Mouse (Mus musculus): ENCODE data around the gene Kcnj11. TPM values are rescaled to one million over a fixed set of nuclear protein-coding genes. Genes with fewer than 3 reads are reported as not detected.

Kcnj11 gene
- total and polyA plus RNA-seq, 3 experiments: 111 to 182 (median 123) TPM

GRCm38 (mm10) chr7:46103075-46103591, 2.6 kb upstream of the Kcnj11 start:
- no peak overlapping the region for H3K4me3 ChIP-seq
- TF ChIP-seq EP300 (IDR thresholded peaks at IDR 0.05; ENCODE audit: insufficient read depth, low read depth, low read length): no peak
- TF ChIP-seq POLR2A (IDR thresholded peaks at IDR 0.05; ENCODE audit: insufficient read depth, low read depth, low read length): no peak
- no peak for TF ChIP-seq CTCF (IDR thresholded peaks at IDR 0.05)
- no peaks in the 10 kb centered on the region for H3K79me2 ChIP-seq (replicated peaks; ENCODE audit: control insufficient read depth, insufficient read depth, low read length)
- no peak overlapping the region for H3K27ac ChIP-seq
- H3K27me3 ChIP-seq (ENCODE audit: control insufficient read depth, insufficient read depth, low read length): no peaks in the 10 kb centered on the region
- WGBS: 61% methylated on average over 8 of the region's 8 CpGs
- peaks cover 5% of the 10 kb centered on the region; the same call in 1 of the 2 replicates for H3K4me1 ChIP-seq (ENCODE audit: control insufficient read depth, insufficient read depth, low read length)
- H3K36me3 ChIP-seq (ENCODE audit: control insufficient read depth, insufficient read depth, low read length): no peaks in the 10 kb centered on the region
- no peak overlapping the region for H3K9ac ChIP-seq (ENCODE audit: low read depth, low read length)
- intact Hi-C loops (cut with DNase I): no loop called here
- no peak for DNase-seq

GRCm38 (mm10) chr7:46099682-46100081, 882 bp downstream of the Kcnj11 start:
- no peaks in the 10 kb centered on the region for H3K27me3 ChIP-seq (ENCODE audit: control insufficient read depth, insufficient read depth, low read length)
- H3K36me3 ChIP-seq (ENCODE audit: control insufficient read depth, insufficient read depth, low read length): no peaks in the 10 kb centered on the region
- H3K9ac ChIP-seq (ENCODE audit: low read depth, low read length): peak overlapping the region; percentile 85
- H3K27ac ChIP-seq: peak overlapping the region; percentile 93
- peaks cover 5% of the 10 kb centered on the region; the same call in 1 of the 2 replicates for H3K4me1 ChIP-seq (ENCODE audit: control insufficient read depth, insufficient read depth, low read length)
- DNase-seq: peak in 1 of 2 experiments; percentile 49
- H3K79me2 ChIP-seq (replicated peaks; ENCODE audit: control insufficient read depth, insufficient read depth, low read length): no peaks in the 10 kb centered on the region
- intact Hi-C loops (cut with DNase I): loop anchor here (5.0 kb wide), 2 partner anchors 33 to 508 kb away; no protein-coding TSS in a partner anchor
- peak overlapping the region; percentile 40 for H3K4me3 ChIP-seq
- WGBS: 40% methylated on average over 13 of the region's 13 CpGs
- TF ChIP-seq POLR2A (IDR thresholded peaks at IDR 0.05; ENCODE audit: insufficient read depth, low read depth, low read length) (no peak), EP300 (IDR thresholded peaks at IDR 0.05; ENCODE audit: insufficient read depth, low read depth, low read length) (no peak), CTCF (IDR thresholded peaks at IDR 0.05) (no peak)

GRCm38 (mm10) chr7:46098919-46099286, 1.7 kb downstream of the Kcnj11 start:
- WGBS: 60% methylated on average over 19 of the region's 19 CpGs
- Histone ChIP-seq H3K9ac (ENCODE audit: low read depth, low read length) (peak overlapping the region; percentile 85), H3K27ac (peak overlapping the region; percentile 93), H3K79me2 (replicated peaks; ENCODE audit: control insufficient read depth, insufficient read depth, low read length) (no peaks in the 10 kb centered on the region), H3K4me1 (ENCODE audit: control insufficient read depth, insufficient read depth, low read length) (peaks cover 3% of the 10 kb centered on the region; the same call in 1 of the 2 replicates), H3K4me3 (peak overlapping the region; percentile 40), H3K27me3 (ENCODE audit: control insufficient read depth, insufficient read depth, low read length) (no peaks in the 10 kb centered on the region), H3K36me3 (ENCODE audit: control insufficient read depth, insufficient read depth, low read length) (no peaks in the 10 kb centered on the region)
- TF ChIP-seq EP300 (IDR thresholded peaks at IDR 0.05; ENCODE audit: insufficient read depth, low read depth, low read length): no peak
- TF ChIP-seq CTCF (IDR thresholded peaks at IDR 0.05): no peak
- TF ChIP-seq POLR2A (IDR thresholded peaks at IDR 0.05; ENCODE audit: insufficient read depth, low read depth, low read length): no peak
- no peak for DNase-seq
- intact Hi-C loops (cut with DNase I): loop anchor here (5.0 kb wide), 2 partner anchors 33 to 508 kb away; no protein-coding TSS in a partner anchor

GRCm38 (mm10) chr7:46098221-46098918, 2.2 kb downstream of the Kcnj11 start:
- Histone ChIP-seq H3K27ac (peak overlapping the region; percentile 93), H3K9ac (ENCODE audit: low read depth, low read length) (peak overlapping the region; percentile 86), H3K79me2 (replicated peaks; ENCODE audit: control insufficient read depth, insufficient read depth, low read length) (no peaks in the 10 kb centered on the region), H3K4me1 (ENCODE audit: control insufficient read depth, insufficient read depth, low read length) (peaks cover under 1% of the 10 kb centered on the region; the same call in 1 of the 2 replicates), H3K27me3 (ENCODE audit: control insufficient read depth, insufficient read depth, low read length) (no peaks in the 10 kb centered on the region), H3K36me3 (ENCODE audit: control insufficient read depth, insufficient read depth, low read length) (no peaks in the 10 kb centered on the region), H3K4me3 (peak overlapping the region; percentile 40)
- intact Hi-C loops (cut with DNase I): loop anchor here (5.0 kb wide), 2 partner anchors 34 to 509 kb away; no protein-coding TSS in a partner anchor
- WGBS: 40% methylated on average over 19 of the region's 19 CpGs
- DNase-seq: peak; percentile 65 to 73
- no peak for TF ChIP-seq CTCF (IDR thresholded peaks at IDR 0.05)
- peak; percentile 64 for TF ChIP-seq EP300 (IDR thresholded peaks at IDR 0.05; ENCODE audit: insufficient read depth, low read depth, low read length)
- peak; percentile 73 for TF ChIP-seq POLR2A (IDR thresholded peaks at IDR 0.05; ENCODE audit: insufficient read depth, low read depth, low read length)

GRCm38 (mm10) chr7:46097319-46097783, 3.2 kb downstream of the Kcnj11 start:
- peak overlapping the region; percentile 86 for H3K9ac ChIP-seq (ENCODE audit: low read depth, low read length)

More at GRCm38 (mm10) chr7:46097319-46097783, 3.2 kb downstream of the Kcnj11 start:
- intact Hi-C loops (cut with DNase I): loop anchor here (1.0 to 5.0 kb wide), 4 partner anchors 19 to 510 kb away; no protein-coding TSS in a partner anchor
- H3K27ac ChIP-seq: peak overlapping the region; percentile 93
- no peaks in the 10 kb centered on the region for H3K4me1 ChIP-seq (ENCODE audit: control insufficient read depth, insufficient read depth, low read length)
- no peaks in the 10 kb centered on the region for H3K36me3 ChIP-seq (ENCODE audit: control insufficient read depth, insufficient read depth, low read length)
- no peaks in the 10 kb centered on the region for H3K27me3 ChIP-seq (ENCODE audit: control insufficient read depth, insufficient read depth, low read length)
- DNase-seq: peak; percentile 52 to 68
- H3K4me3 ChIP-seq: peak overlapping the region; percentile 40; the same call in 1 of the 2 replicates
- 31% methylated on average over 4 of the region's 4 CpGs for WGBS
- no peaks in the 10 kb centered on the region for H3K79me2 ChIP-seq (replicated peaks; ENCODE audit: control insufficient read depth, insufficient read depth, low read length)
- TF ChIP-seq POLR2A (IDR thresholded peaks at IDR 0.05; ENCODE audit: insufficient read depth, low read depth, low read length) (peak; percentile 64; the same call in 1 of the 2 replicates), CTCF (IDR thresholded peaks at IDR 0.05) (no peak), EP300 (IDR thresholded peaks at IDR 0.05; ENCODE audit: insufficient read depth, low read depth, low read length) (peak; percentile 77; the same call in 1 of the 2 replicates)
